Mouse (Mus musculus) kidney, adult 11 months (tissue): ENCODE measurements around the gene Vps13d.

Experiments
- DNase-seq: peaks from one replicate; pipeline ENCODE4 v3.0.0; 2022

Vps13d gene

GRCm38 (mm10) chr4:144998808-144999571, 195.8 kb downstream of the Vps13d start:
- DNase-seq: no peak

- no peak for DNase-seq
These were observed 196.7 kb downstream of the Vps13d start for GRCm38 (mm10) chr4:144997887-144998658.

- no peak for DNase-seq
These were observed 197.6 kb downstream of the Vps13d start for GRCm38 (mm10) chr4:144996996-144997820.

GRCm38 (mm10) chr4:144995826-144996225, 199.0 kb downstream of the Vps13d start:
- DNase-seq: no peak

- peak; percentile 64 for DNase-seq
These were observed 201.5 kb downstream of the Vps13d start for GRCm38 (mm10) chr4:144993047-144993917.

- peak; percentile 94 for DNase-seq
These were observed 202.4 kb downstream of the Vps13d start for GRCm38 (mm10) chr4:144992413-144992812.

GRCm38 (mm10) chr4:144988443-144989206, 206.2 kb downstream of the Vps13d start:
- DNase-seq: peak; percentile 79

- DNase-seq: no peak
These were observed 208.6 kb downstream of the Vps13d start for GRCm38 (mm10) chr4:144986016-144986805.

GRCm38 (mm10) chr4:144983821-144984371, 210.9 kb downstream of the Vps13d start:
- DNase-seq: peak; percentile 79

- no peak for DNase-seq
These were observed 211.5 kb downstream of the Vps13d start for GRCm38 (mm10) chr4:144983228-144983744.

GRCm38 (mm10) chr4:144980811-144981551, 213.8 kb downstream of the Vps13d start:
- DNase-seq: peak; percentile 77

- DNase-seq: no peak
These were observed 214.7 kb downstream of the Vps13d start for GRCm38 (mm10) chr4:144980110-144980509.

GRCm38 (mm10) chr4:144978039-144978438, 216.8 kb downstream of the Vps13d start:
- no peak for DNase-seq

- no peak for DNase-seq
These were observed 217.7 kb downstream of the Vps13d start for GRCm38 (mm10) chr4:144977057-144977456.

- DNase-seq: no peak
These were observed 219.3 kb downstream of the Vps13d start for GRCm38 (mm10) chr4:144975505-144975904.

GRCm38 (mm10) chr4:144974458-144974857, 220.3 kb downstream of the Vps13d start:
- no peak for DNase-seq

- DNase-seq: peak; percentile 81
These were observed 221.7 kb downstream of the Vps13d start for GRCm38 (mm10) chr4:144972948-144973720.

GRCm38 (mm10) chr4:144971048-144971447, 223.8 kb downstream of the Vps13d start:
- DNase-seq: no peak
